Mouse (Mus musculus) frontal cortex, adult 2 months (tissue): Measurements from ENCODE around the gene Vmn1r120. TPM values are rescaled to one million over a fixed set of nuclear protein-coding genes. Genes with fewer than 3 reads are reported as not detected.
"Not testable (repeated sequence)": the region's sequence is repeated elsewhere in the genome, so short reads cannot be mapped to it uniquely, and the experiment has no call there.

Experiments
- DNase-seq, 2 experiments: peaks; one replicate each; pipeline ENCODE4 v3.0.0; 2022; ENCODE audit warnings: low spot score in 1 of 2; ENCODE audit errors: extremely low spot score in 1 of 2
- polyA plus RNA-seq: library from polyadenylated mRNA; depleted of rRNA; stranded (reverse); fragments of >200 nt; gene quantifications from 2 replicates; pipeline ENCODE4 v1.2.3, GENCODE M21; 2012; rRNA removed

Vmn1r120 gene
- polyA plus RNA-seq, result not detected in 2 replicates

DNA sequence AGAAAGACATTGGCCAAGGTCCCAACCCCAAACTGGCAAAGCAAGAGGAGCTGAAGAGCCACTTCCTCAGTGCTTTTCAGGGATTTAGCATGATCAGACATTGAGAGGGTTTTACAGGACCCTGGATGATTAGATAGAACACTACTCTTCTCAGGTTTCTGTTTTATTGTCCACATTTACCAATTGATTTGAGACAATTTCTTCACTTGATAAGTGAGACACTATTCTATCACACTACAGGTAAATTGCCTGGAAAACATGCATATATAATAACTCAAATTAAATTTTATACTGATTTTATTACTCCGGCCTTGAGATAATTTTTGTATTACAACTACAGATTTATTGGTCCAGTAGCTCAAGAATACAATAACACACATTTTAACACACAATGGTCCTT, at the start of gene Vmn1r120:
Gene Vmn1r120, minus strand, starts transcription at position 101 of the 400 bp plus-strand sequence.
- DNase-seq, result not testable (repeated sequence)

DNA sequence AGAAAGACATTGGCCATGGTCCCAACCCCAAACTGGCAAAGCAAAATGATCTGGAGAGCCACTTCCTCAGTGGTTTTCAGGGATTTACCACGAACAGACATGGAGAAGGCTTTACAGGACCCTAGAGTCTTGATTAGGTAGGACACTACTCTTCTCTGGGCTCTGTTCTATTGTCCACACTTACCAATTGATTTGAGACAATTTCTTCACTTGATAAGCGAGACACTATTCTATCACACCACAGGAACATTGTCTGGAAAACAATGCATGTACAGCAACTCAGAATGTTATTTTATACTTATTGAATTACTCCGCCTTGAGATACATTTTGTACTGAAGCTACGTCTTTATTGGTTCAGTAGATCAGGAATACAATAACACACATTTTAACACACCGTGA, 44.8 kb upstream of the Vmn1r120 start, which contains the start of gene Vmn1r121:
Gene Vmn1r121, minus strand, starts transcription at position 101 of the 400 bp plus-strand sequence.
- not testable (repeated sequence) for DNase-seq

DNA sequence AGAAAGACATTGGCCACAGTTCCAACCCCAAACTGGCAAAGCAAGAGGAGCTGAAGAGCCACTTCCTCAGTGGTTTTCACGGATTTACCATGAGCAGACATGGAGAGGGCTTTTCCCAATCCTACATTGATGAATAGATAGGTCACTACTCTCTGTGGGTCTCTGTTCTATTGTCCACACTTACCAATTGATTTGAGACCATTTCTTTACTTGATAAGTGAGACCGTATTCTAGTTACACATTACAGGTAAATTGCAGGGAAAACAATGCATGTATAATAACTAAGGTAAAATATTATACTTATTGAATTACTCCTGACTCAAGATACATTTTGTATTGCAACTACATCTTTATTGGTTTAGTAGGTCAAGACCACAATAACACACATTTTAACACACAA, 41.2 kb downstream of the Vmn1r120 start, which contains the start of gene Vmn1r119:
Gene Vmn1r119, minus strand, starts transcription at position 101 of the 400 bp plus-strand sequence.
- DNase-seq, result not testable (repeated sequence)

Other genes starting within 250 kb of the Vmn1r120 start
- gene Vmn1r114, start 241.6 kb downstream of the Vmn1r120 start, polyA plus RNA-seq, result not detected in 2 replicates
- gene Vmn1r115, start 208.8 kb downstream of the Vmn1r120 start, polyA plus RNA-seq, result not detected in 2 replicates
- gene Vmn1r116, start 181.5 kb downstream of the Vmn1r120 start, polyA plus RNA-seq, result not detected in 2 replicates
- gene Vmn1r117, start 169.7 kb downstream of the Vmn1r120 start, polyA plus RNA-seq, result not detected in 2 replicates
- not detected in 2 replicates for gene Vmn1r118, start 141.4 kb downstream of the Vmn1r120 start, polyA plus RNA-seq
- not detected in 2 replicates for gene Vmn1r119, start 41.3 kb downstream of the Vmn1r120 start, polyA plus RNA-seq
- gene Vmn1r121, start 44.7 kb upstream of the Vmn1r120 start, polyA plus RNA-seq, result not detected in 2 replicates
- not detected in 2 replicates for gene Vmn1r122, start 80.3 kb upstream of the Vmn1r120 start, polyA plus RNA-seq
- gene Vmn1r123, start 108.4 kb upstream of the Vmn1r120 start, polyA plus RNA-seq, result not detected in 2 replicates
- not detected in 2 replicates for gene Gm5157, start 136.6 kb upstream of the Vmn1r120 start, polyA plus RNA-seq
- gene Vmn1r124, start 206.8 kb upstream of the Vmn1r120 start, polyA plus RNA-seq, result not detected in 2 replicates
- gene Vmn1r125, start 218.4 kb upstream of the Vmn1r120 start, polyA plus RNA-seq, result not detected in 2 replicates
- not detected in 2 replicates for gene Vmn1r126, start 247.7 kb upstream of the Vmn1r120 start, polyA plus RNA-seq